Mouse (Mus musculus): ENCODE measurements at regions not wholly inside any gene's neighbourhood (a gene's known extent, or its start where the extent isn't known, plus 50 kb on each side); places are given as distances from the start of the nearest gene placed in this dataset.

DNA sequence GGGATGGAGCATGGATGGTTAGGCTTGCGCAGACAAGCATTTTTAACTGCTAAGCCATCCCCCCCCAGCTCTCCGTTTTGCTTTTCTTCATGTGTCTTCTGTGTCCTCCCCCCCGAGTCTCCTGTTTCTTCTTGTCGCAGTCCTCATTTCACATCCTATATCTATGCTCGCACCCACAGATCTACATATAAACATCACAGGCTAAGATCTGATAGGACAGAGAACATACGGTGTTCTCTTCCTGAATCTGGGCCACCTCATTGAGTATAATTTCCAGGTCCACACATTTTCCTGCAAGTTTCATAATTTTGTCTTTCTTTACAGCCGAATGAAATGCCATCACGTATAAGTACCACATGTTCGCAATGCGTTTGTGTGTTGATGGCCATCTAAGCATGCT is 168.7 kb downstream of the Zfp36l1 start:
- DNase-seq (ENCODE audit: low read depth, low spot score), result no peak

DNA sequence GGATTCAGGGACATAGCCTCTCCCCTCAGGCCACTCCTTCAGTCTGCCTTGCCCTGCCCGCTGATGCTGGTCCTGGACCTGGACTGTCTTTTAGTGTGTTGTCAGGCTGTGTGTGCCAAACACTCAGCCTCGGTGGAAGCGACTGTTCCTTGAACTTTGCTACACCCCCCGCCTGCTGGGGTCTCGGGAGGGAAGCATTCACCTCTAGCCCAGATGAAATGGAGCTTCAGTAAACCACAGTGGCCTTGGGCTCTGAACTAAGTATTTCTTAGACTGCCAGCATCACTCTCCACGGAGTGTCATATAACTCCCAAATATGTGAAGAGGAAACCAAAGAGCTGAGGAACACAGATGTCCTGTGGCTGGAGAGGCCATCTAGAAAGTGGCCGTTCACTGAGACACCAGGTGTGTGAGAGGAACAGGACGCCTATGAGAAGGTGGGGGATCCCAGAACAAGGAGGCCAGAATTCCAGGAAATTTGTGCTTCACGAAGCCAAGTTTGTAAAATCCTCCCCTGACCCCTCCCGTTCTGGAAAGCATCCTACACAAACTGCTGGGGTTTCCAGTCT is 170.2 kb downstream of the Zfp36l1 start:
- DNase-seq (ENCODE audit: low read depth, low spot score), result no peak

DNA sequence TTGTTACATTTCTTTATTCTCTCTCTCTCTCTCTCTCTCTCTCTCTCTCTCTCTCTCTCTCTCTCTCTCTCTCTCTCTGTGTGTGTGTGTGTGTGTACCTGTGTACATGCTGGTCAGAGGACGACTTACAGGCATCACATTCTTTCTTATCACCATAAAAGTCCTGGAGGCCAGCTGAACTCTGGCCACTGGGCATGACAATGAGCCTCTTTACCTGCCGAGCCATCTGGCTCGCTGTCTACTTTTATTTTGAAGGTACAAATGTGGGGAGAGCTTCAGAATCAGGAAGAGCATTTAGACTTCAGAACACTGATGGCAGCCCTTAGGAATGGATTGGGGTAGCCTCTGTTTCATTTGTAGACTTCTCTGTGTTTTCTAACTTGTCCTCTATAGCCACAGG is 171.0 kb downstream of the Zfp36l1 start:
- DNase-seq (ENCODE audit: low read depth, low spot score), result no peak

DNA sequence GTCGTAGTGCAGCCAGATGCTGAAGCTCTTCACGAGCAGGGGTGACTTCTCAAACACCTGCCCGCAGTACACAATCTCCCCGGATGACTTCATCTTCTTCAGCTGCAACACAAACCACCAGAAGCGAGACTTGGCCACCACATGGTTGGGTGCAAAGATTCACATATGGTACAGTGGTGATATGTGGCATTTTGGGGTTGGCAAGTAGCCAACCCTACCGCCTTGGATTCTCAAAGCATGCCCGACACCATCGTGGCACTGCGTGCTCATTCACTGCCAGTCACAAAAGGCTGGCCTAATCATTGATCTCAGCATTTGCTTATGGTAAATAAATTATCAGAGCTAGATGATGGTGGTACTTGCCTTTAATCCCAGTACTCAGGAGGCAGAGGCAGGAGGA is 173.4 kb downstream of the Zfp36l1 start:
- DNase-seq (ENCODE audit: low read depth, low spot score), result no peak

DNA sequence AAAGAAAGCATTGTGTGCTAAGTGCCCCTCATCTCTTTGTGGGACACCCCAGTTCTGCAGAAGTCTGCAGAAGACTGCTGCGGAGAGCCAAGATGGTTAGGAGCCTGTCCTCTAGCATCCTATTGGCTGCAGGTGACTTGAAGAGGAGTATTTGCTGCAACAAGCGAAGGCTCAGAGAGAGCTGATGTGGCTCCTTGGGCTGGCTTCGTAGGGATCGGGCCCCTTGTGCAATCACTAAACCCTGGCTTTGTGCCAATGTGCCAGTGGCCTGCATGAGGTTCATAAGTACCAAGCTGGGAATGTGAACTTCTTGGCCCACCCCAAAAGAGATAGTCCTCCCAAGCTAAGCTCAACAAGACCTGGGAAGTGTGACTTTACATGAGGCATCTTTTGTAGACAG is 174.9 kb downstream of the Zfp36l1 start:
- no peak for DNase-seq (ENCODE audit: low read depth, low spot score)

DNA sequence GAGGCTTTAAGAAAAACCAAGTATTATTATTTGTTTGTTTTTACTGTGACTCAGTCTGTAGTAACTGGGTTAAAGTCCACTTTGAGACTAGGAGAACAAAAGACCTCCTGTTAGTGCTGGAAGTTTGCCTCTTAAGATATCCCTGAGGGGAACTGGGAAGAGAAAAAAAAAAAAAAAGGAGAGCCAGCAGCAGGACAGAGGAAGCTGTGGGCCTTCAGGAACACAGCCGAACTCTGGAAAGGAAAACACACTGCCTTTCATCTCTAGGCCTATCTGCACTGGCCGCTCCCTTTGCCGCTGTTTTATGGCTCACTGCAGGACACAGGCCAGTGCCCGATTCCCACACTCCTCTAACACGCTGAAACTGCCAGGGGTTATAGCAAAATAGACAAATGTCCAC is 176.1 kb downstream of the Zfp36l1 start:
- DNase-seq (ENCODE audit: low read depth, low spot score), result no peak

DNA sequence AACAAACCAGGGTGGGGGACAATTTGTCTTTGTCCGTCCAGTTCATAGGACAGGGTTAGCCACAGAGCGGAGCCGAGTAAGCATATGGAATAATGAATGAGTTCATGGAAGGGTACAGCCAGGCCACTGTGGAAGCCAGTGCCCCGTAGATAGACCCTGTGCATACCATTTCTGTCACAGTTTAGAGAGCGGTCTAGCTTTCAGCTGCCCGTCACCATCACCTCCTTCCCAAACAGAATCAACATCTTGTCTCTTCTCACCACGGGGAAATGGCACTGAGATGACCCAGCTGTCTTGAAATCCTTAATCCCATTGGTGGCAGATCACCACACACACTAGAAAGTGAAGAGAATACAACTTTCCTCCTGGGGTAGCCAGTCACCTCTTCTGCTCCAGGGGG is 178.7 kb downstream of the Zfp36l1 start:
- DNase-seq (ENCODE audit: low read depth, low spot score), result no peak

DNA sequence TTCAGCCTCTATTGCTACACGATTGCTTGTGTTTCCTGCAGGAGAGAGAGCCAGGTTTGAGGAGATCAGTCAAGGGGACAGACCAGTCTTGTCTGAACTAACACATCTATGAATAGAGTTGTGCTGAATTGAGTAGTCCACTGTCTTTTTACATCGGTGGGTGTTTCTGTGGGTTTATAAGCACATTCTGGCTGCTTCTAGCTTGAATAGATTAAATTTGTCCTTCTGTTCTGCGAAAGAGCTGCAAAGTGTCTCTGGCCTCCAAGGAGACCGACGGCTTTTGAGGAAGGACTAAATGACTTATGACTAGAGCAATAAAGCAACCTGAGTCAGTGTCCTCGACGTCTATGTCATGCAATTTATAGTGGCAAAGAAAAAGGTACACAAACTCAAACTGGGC is 179.9 kb downstream of the Zfp36l1 start:
- DNase-seq (ENCODE audit: low read depth, low spot score), result no peak

DNA sequence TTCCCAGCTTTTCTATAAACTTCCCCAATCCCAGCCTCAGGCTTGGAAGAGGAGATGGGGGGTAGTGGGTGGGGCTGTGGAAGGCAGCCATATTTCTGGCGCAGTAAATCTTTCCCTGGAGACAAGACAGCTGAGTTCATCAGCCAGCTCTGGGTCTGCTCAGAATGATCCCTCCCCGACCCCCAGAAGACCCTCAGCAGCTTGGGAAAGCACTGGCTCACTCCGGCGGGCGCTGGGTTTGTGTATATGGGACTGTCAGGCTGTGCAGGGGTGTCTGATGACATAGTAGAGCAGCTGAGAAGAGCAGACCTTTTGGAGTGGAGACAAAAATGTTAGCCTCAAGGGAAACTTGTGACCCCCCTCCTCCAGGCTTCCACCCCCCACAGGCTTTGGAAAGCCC is 181.4 kb downstream of the Zfp36l1 start:
- no peak for DNase-seq (ENCODE audit: low read depth, low spot score)

DNA sequence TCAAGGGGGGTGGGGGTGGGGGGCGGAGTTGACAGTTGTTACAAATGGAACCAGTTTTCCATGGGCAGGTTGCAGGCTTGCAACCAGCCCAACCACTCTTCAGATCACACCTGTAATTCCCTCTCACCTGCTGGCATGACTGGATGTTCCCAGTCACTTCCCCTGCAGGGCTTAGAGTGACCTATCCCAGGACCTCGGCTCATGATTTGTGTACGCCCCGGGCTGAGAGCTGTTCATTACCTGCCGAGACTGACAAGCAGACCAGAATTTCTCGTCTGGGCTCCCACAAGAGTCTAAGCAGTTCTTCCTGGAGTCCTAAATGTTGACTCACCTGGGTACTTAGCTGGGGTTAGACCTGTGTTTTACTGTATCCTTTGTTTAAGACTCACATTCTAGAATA is 183.0 kb downstream of the Zfp36l1 start:
- no peak for DNase-seq (ENCODE audit: low read depth, low spot score)

DNA sequence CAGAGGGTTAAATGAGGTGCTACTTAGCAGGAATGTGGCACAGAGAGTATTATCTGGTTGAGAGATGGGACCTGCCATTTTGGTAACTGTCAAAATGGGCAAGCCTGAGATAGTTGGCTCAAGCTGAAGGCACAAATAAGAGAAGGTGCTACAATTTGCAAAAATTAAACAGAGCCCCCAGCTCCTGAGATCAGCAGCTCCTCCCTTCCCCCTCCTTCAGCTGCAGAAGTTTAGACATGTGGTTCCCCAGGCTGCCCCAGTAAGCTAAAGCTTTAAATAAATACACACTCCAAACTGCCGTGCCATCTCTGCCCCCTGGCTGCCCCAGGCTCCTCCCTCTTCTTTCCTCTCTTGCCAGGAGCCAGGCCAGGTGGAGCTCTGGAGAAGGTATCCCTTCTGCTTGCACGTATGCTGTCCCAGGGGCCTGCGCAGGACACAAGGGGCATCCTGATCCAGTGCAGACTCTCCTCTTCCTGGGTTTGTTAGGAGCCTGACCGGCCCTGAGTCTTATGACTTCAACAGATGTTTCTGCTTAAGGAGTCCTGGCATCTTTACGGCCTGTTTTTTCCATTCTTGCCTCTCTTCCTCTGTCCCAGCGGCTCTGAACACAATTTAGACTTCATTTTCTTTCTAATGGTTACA is 184.0 kb downstream of the Zfp36l1 start:
- no peak for DNase-seq (ENCODE audit: low read depth, low spot score)

DNA sequence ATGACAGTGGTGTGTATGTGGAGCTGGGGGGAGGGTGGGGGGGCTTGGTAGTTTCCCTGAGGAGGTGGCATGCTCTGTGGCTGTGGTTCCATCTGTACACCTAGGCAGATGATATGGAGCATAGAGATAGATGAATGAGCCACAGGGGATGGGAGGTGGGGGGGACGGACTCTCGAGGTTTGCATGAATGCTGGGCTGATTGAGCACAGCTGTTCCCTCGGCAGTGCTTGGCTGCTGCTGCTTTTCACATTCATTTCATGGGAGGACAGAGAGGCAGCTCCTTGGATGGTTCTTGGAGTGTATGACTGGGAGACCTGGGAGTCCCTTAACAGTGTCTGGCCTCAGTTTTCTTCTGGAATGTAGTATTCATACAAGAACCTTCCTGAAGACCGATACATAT is 184.5 kb downstream of the Zfp36l1 start:
- no peak for DNase-seq (ENCODE audit: low read depth, low spot score)

DNA sequence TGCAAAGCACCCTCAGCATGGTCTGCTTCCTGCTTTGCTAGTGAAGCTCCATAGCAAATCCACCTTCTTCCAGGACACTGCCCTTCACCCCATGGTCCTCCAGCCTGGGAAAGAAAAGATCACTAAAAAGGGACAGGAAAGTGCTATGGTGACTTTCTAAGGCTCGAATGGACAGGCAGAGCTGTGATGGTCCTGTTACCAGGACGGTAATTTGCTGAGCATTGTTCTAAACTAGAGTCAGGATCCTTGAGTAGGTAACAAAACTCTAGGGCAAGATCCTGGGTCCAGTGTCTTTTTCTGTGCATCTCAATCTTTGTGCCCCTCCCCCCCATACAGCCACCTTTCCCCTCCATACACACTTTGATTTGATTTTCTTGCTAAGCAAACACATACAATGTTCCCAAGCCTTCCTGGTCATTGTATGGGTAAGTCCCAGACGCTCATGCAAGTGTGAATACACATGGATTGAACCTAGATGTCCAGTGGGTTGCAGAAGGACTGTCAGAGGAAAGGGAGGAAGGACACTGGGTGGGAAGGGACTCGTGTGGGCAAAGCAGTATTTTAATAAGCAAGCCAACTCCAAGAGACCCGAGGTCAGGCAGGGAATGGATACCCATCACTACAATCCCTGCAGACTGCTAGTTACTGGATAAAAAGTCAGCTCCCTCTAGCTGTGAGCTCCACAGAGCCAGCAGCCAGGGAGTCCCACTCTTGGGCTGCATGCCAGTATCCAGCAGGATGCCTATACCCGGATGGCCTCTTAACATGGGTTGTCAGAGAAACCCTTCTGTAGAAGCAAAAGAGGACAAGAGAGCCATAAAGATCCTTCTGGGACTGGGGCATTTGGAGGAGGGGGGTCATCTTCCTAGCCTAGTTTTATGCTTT is 186.9 kb downstream of the Zfp36l1 start:
- no peak for DNase-seq (ENCODE audit: low read depth, low spot score)

DNA sequence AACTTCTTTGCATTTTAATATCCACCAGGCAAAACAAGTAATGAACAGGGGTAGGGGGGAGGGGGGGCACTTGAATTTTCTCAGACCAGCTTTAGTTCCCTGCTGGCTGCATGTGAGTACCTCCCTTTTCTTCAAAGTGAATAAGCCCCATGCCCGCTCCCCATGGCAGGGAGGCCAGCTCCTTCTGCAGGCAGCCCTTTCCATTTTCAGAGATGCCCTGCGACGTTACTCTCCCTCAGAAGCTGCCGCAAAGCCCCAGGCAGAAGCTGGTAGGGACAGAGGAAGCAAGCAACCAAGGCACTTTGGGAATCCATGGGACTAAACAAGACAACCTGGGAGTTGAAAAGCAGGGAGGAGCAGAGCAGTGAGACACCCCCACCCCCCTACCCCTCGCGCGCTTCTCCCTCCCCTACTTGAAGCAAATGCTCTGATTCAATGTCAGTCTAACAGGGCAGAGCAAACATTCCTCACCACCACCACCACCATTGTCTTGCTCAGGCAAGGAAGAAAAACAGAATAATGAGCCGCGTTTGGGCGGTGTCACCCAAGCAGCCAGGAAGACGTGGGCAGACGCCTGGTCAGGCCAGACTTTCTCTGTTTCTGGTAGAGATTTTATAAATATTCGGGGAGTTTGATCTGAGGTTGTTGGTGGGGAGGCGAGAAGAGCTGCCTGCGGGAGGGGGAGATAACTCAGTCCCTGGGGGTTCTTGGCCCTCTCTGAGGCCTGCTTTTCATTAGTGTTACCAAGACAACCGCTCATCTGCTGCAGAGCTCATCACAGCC is 187.7 kb downstream of the Zfp36l1 start:
- DNase-seq (ENCODE audit: low read depth, low spot score), result no peak

DNA sequence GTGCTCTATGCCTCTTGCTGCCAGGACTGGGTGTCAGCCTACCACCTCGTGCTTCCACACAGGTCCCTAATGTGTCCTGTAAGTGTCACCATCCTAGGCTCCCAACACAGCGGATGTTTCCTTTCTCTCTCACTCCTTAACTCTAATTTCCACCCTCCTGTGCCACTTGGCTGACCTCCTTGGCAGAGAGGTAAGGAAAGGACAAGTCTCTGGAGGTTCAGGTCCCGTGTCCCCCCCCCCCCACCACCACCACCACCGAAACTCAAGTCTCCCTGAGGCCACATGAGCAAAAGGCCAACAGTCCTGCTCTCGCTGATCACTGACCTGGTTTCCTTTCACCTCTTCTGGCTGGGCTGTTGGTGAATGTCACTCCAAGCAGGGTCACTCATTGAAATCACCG is 189.0 kb downstream of the Zfp36l1 start:
- no peak for DNase-seq (ENCODE audit: low read depth, low spot score)

DNA sequence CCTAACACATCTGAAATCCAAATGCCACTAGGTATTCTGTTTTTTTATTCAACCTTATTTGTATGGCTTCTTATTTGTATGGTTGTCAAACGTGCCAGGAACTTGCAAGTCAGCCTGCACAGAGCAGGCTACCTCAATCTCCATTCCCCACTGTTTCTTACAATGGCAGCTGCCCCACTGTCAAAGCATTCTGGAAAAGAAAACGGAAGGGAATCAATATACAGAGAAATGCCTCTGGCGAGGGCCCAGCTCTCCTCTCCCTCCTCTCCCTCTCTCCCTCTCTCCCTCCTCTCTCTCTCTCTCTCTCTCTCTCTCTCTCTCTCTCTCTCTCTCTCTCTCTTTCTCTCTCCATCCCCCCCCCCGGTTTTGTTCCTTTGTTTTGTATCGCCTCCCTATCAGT is 191.0 kb downstream of the Zfp36l1 start:
- DNase-seq (ENCODE audit: low read depth, low spot score), result no peak

DNA sequence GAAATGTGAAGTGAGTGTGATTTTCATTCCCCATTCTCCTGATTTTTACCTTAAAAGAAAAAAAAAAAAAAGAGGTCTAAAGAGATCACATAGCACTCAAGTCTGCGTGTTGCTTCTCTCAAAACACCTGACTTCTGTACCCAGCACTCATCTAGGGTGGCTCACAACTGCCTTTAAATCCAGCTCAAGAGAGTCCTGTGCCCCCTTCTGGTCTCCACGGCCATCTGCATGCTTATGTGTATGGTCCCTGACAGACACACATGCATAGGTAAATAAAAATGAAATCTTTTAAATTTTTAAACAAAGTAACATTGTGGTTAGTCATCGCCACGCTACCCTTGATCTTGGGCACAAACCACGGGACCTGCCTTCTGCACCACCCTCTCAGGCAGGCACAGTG is 193.8 kb downstream of the Zfp36l1 start:
- peak; percentile 34 for DNase-seq (ENCODE audit: low read depth, low spot score)

DNA sequence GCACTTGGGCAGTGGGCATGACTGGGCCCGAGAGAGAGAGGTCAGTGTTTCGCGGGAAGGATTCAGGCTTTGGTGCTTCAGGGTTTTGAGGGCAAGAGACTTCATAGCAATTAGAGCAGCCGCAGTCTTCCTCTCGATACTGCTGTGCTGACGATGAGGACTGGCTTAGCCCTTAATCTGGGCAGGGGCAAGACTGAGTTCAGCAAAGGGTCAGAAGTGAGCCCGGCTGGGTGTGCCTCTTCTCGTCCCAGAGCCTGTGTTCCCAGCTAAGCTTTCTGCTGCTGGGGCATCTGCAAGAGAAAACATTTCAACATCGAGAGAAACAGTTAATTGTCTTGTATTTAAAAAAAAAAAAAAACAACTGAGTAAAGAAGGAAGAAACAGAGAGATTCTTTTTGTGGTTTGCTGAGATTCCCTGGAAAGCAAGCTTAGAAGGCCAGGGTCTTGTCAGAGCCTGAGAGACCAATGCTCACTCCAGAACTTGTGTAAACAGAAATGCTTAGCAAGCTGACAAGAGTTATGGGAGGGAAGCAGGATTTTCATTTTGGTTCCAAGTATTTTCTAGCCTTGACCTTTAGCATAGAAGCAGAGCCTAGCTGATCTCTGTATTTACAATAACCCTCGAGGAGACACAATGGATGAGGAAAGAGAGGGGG is 195.1 kb downstream of the Zfp36l1 start:
- no peak for DNase-seq (ENCODE audit: low read depth, low spot score)

DNA sequence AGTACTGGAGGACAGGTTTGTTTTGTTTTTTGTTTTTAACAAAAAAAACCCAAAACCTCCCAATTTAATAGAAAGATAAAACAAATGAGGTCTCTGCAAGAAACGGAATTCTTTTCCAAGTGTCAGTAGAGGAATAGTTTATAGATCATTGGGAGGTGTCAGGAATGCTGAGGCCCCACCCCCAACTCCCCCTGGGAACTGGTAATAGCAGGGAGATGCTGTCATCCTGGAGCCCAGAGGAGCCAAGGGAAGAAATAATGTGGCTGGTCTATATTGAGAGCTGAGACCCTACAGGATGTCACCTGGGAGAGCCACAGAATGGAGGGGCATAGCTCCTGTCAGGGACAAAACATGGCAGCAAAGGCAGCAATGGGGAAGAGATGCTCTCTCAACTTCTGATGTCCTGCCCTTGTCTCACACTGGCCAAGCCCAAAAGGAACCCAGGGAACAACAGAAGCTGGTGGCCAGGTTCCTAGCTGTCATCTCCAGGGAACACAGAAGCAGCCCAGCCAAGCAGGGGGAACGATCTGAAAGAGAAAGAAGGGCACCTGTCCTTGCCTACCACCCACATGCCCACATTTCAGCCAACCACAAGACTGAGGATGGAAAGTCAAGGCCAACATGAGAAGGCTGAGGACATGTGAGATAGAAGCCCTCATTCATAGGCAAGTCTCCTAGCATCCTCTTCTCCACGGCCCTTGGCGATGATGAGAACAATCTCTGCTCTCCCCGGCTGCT is 195.7 kb downstream of the Zfp36l1 start:
- no peak for DNase-seq (ENCODE audit: low read depth, low spot score)

DNA sequence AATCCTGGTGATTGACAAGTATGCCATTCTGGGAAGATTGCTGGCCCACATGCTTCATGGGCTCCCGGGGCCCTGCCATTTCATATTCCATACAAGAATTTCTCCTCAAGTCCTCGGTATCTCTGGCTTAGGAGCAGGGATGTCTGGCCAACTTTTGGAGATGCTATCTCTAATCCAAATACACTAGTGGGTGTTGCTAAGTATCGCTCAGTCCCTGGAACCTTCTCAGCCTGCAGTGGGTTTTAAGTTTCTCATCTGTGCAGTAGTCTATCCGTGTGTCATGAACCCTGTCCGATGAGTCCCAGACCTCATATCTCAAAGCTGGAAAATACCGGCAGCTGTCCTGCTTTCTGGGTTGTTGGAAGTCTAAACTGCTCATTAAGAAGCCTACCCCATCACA is 198.9 kb downstream of the Zfp36l1 start:
- no peak for DNase-seq (ENCODE audit: low read depth, low spot score)

Data from A20 (cell line).